Mouse (Mus musculus): ENCODE measurements around the gene Slfn1.
"Not testable (repeated sequence)": the region's sequence is repeated elsewhere in the genome, so short reads cannot be mapped to it uniquely, and the experiment has no call there.

GRCm38 (mm10) chr11:83137253-83137652 lies 20.6 kb downstream of the Slfn1 start:
- TF ChIP-seq CTCF (IDR thresholded peaks at IDR 0.05; ENCODE audit: low read depth, low read length); TAL1 (conservative IDR thresholded peaks at IDR 0.05; ENCODE audit: low read depth, low read length): not testable (repeated sequence)

Measured in G1E (cell line).